Mouse (Mus musculus) limb, embryonic 14.5 days (tissue): Measurements from ENCODE around the gene Rab3il1. TPM values are rescaled to one million over a fixed set of nuclear protein-coding genes. Genes with fewer than 3 reads are reported as not detected.

Experiments
- ATAC-seq: fragments of 200-750 bp; cut with Nextera tagmentation; 2 replicates; pipeline ENCODE4 v1.8.0; 2017; ENCODE audit warnings: low read depth, moderate number of reproducible peaks, moderate TSS enrichment; ENCODE audit not compliant: low FRiP score
- DNase-seq: peaks from one replicate; pipeline ENCODE4 v3.0.0-alpha.2; 2015; ENCODE audit warnings: low spot score
- H3K27ac ChIP-seq: fragments of 300-500 bp; sonication (generic); replicated peaks from 2 replicates; pipeline ENCODE4 v1.5.1; 2014; ENCODE audit warnings: low read depth, mild to moderate bottlenecking, low read length, moderate library complexity, mixed read lengths
- H3K27me3 ChIP-seq: fragments of 300-500 bp; sonication (generic); 2 replicates; pipeline ENCODE4 v1.6.1; 2014; ENCODE audit warnings: low read length, mixed read lengths; ENCODE audit not compliant: control insufficient read depth, insufficient read depth
- H3K36me3 ChIP-seq: fragments of 300-500 bp; sonication (generic); 2 replicates; pipeline ENCODE4 v1.6.1; 2014; ENCODE audit warnings: mild to moderate bottlenecking, low read length, moderate library complexity, mixed read lengths; ENCODE audit not compliant: control insufficient read depth, insufficient read depth
- H3K4me1 ChIP-seq: fragments of 300-500 bp; sonication (generic); 2 replicates; pipeline ENCODE4 v1.6.1; 2014; ENCODE audit warnings: antibody characterized with exemption, low read length, mixed read lengths; ENCODE audit not compliant: control insufficient read depth, insufficient read depth
- H3K4me2 ChIP-seq: fragments of 300-500 bp; sonication (generic); replicated peaks from 2 replicates; pipeline ENCODE4 v1.6.1; 2014; ENCODE audit warnings: low read depth, mild to moderate bottlenecking, low read length, moderate library complexity; ENCODE audit not compliant: severe bottlenecking
- H3K4me3 ChIP-seq: fragments of 300-500 bp; sonication (generic); replicated peaks from 2 replicates; pipeline ENCODE4 v1.5.1; 2014; ENCODE audit warnings: low read length
- H3K9ac ChIP-seq: fragments of 300-500 bp; sonication (generic); 2 replicates; pipeline ENCODE4 v1.6.1; 2014; ENCODE audit warnings: mild to moderate bottlenecking, low read depth, low read length, moderate library complexity; ENCODE audit not compliant: severe bottlenecking
- H3K9me3 ChIP-seq: fragments of 300-500 bp; sonication (generic); 2 replicates; pipeline ENCODE4 v1.6.1; 2016; ENCODE audit warnings: low read length; ENCODE audit not compliant: control insufficient read depth
- POLR2A ChIP-seq: fragments of 200-500 bp; IDR thresholded peaks from 2 replicates; pipeline ENCODE4 v1.8.0; 2012; ENCODE audit warnings: inconsistent platforms, mild to moderate bottlenecking, moderate library complexity, borderline replicate concordance; ENCODE audit not compliant: insufficient read depth, insufficient read length; ENCODE audit errors: extremely low read depth
- WGBS: fragments of 180-500 bp; shearing (Covaris S2); extraction: QIAGEN DNeasy Blood & Tissue Kit; methylation state at CpG from one replicate; pipeline ENCODE4 v1.1.7; 2014; 5-methylcytosine and 5-hydroxymethylcytosine counted together
- polyA plus RNA-seq, 2 experiments: library from polyadenylated mRNA; depleted of rRNA in 1 of 2; stranded (reverse) in 1 of 2; unstranded in 1 of 2; fragments of >200 nt; fragmentation: Nextera tagmentation in 1 of 2; extraction: Ambion mirVana in 1 of 2; gene quantifications; 2 replicates each; pipeline versions ENCODE4 v1.2.1 to v1.2.3; 2012 to 2014

Rab3il1 gene
- polyA plus RNA-seq, 2 experiments: 36.1 to 43.9 TPM

DNA sequence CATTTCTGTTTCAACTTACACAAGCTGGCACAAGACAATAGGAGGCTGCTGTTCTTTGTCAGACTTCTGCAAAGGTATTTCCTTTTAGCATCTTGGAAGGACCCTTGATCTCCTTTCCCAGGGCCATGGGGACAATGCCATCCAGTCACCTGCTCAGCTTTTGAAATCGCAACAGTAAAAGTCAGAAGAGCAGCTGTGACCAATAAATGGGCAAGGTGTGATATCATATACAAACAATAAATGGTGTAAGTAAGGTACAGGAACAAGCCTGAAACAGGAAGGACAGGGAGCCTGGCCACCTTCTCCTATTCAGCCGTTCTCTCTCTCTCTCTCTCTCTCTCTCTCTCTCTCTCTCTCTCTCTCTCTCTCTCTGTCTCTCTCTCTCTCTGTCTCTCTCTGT, 49.0 kb downstream of the Rab3il1 start:
- Histone ChIP-seq H3K27ac (no peak overlapping the region), H3K27me3 (no peaks in the 10 kb centered on the region), H3K4me3 (no peak overlapping the region), H3K4me1 (0 out of 2 replicates have a peak, but pooled peaks cover 3% of the 10 kb centered on the region), H3K36me3 (0 out of 2 replicates have a peak, but pooled peaks cover 6% of the 10 kb centered on the region), H3K4me2 (no peak overlapping the region), H3K9me3 (no peaks in the 10 kb centered on the region), H3K9ac (no peak overlapping the region)
- WGBS: 61% methylated on average over 2 of the region's 2 CpGs
- no peak for ATAC-seq
- no peak for TF ChIP-seq POLR2A
- DNase-seq: no peak

DNA sequence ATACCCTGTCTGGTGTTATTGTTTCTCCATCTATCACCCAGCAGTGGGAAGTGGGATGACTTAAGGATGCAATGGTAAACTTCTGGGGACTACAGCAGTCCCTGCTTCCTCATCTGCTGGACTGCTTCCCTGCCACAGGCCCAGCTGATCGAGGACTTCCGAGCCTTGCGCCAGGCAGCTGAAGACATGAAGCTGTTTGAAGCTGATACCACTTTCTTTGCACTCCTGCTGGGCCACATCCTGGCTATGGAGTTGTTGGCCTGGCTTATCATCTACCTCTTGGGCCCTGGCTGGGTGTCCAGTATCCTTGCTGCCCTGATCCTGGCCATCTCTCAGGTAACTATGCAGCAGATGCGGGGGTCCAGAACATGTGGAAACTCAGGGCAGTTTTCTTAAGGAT, 51.2 kb downstream of the Rab3il1 start:
- Histone ChIP-seq H3K9ac (no peak overlapping the region), H3K27me3 (no peaks in the 10 kb centered on the region), H3K27ac (no peak overlapping the region), H3K36me3 (peaks cover 14% of the 10 kb centered on the region), H3K9me3 (no peaks in the 10 kb centered on the region), H3K4me3 (no peak overlapping the region), H3K4me2 (no peak overlapping the region), H3K4me1 (peaks cover 8% of the 10 kb centered on the region)
- no peak for ATAC-seq
- TF ChIP-seq POLR2A: no peak
- no peak for DNase-seq
- 87% methylated on average over 4 of the region's 4 CpGs for WGBS

DNA sequence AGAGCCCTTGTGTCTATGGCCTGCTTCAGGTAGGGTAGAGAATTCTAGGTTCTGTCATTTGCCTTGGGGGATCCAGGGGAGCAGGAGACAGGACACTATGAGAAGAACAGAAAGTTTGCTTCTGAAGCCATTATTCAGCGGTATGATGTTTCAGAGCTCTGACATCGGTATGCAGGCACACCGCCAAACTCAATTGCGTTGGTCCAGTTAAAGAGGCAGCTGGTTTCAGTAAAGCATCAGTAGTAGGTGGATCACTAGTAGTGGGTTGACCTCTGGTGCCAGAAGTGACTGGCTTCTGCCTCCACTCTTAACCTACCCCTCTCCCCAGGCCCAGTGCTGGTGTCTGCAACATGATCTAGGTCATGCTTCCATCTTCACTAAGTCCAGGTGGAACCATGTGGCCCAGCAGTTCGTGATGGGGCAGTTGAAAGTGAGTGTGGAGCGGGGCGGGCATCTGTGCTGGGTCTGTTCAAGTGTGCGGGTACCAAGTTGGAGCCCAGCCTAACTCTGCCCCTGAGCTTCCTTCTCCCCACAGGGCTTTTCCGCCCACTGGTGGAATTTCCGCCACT, 52.3 kb downstream of the Rab3il1 start:
- Histone ChIP-seq H3K9me3 (no peaks in the 10 kb centered on the region), H3K27me3 (no peaks in the 10 kb centered on the region), H3K9ac (no peak overlapping the region), H3K36me3 (peaks cover 14% of the 10 kb centered on the region), H3K4me2 (no peak overlapping the region), H3K4me1 (peaks cover 12% of the 10 kb centered on the region), H3K27ac (no peak overlapping the region), H3K4me3 (no peak overlapping the region)
- TF ChIP-seq POLR2A: no peak
- DNase-seq: no peak
- no peak for ATAC-seq
- 90% methylated on average over 10 of the region's 10 CpGs for WGBS

DNA sequence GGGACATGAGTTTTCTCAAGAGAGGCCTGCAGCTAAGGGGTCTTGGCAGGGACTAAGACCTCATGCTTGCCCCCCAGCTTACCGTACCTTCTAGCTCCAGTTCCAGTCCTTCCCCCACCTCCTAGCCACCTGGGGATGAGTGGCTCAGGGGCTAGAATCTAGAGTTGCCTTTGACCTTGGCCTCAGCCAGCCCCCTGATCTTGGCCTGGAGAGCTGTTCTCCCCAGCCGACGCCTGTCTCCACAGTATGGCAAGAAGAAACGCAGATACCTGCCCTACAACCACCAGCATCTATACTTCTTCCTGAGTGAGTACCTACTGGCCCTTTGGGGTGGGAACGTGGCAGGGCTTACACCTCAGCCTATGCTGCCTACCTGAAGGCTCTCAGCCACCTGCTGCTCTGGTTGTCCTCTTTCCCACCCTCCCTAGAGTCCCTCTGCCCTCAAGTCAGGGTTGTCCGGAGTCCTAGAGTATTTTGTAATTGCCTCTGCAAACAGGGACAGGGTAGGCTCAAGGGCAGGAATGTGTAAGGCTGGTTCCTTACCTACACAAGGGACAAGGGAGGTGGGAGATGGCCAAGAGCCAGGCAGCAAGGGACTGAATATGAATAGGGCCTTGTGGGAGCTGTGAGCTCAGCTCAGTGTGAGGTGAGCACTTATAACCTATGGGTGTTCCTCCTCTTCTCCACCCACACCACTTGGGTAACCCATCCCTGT, 53.0 kb downstream of the Rab3il1 start:
- DNase-seq: no peak
- no peak overlapping the region for H3K4me2 ChIP-seq
- no peak for ATAC-seq
- 83% methylated on average over 6 of the region's 6 CpGs for WGBS
- H3K9me3 ChIP-seq: no peaks in the 10 kb centered on the region
- no peak overlapping the region for H3K4me3 ChIP-seq
- peaks cover 14% of the 10 kb centered on the region for H3K36me3 ChIP-seq
- H3K27ac ChIP-seq: no peak overlapping the region
- H3K27me3 ChIP-seq: no peaks in the 10 kb centered on the region
- H3K4me1 ChIP-seq: peaks cover 11% of the 10 kb centered on the region
- H3K9ac ChIP-seq: no peak overlapping the region
- TF ChIP-seq POLR2A: no peak

DNA sequence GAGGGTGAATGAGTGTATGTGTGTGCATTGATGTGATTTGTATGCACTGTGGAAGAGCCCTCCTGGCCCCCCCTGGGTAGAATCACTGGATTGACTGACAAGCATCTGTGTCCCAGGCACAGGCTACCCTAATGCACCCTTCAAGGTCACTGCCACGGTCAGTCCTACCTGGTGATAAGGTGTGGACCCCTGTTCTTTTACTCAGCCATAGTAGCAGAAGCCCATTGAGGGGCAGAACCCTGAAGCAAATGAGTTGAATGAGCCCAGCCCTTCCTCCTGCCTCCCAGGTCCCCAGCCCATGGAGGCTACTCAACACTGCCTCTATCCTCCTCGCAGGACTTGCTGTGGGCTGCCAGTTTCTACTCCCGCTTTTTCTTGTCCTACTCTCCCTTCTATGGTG, 53.8 kb downstream of the Rab3il1 start:
- no peak overlapping the region for H3K27ac ChIP-seq
- ATAC-seq (no peak), DNase-seq (no peak)
- no peak overlapping the region for H3K4me2 ChIP-seq
- no peak overlapping the region for H3K4me3 ChIP-seq
- peaks cover 10% of the 10 kb centered on the region for H3K4me1 ChIP-seq
- peaks cover 14% of the 10 kb centered on the region for H3K36me3 ChIP-seq
- H3K9me3 ChIP-seq: no peaks in the 10 kb centered on the region
- no peaks in the 10 kb centered on the region for H3K27me3 ChIP-seq
- no peak overlapping the region for H3K9ac ChIP-seq
- no peak for TF ChIP-seq POLR2A
- WGBS: 75% methylated on average over 3 of the region's 3 CpGs
